Mouse (Mus musculus) adrenal gland, postnatal 25 days (tissue): ENCODE results near the gene C130050O18Rik. TPM values are rescaled to one million over a fixed set of nuclear protein-coding genes. Genes with fewer than 3 reads are reported as not detected.

ENCODE experiments used
- DNase-seq: peaks from one replicate; pipeline ENCODE4 v3.0.0; 2021; ENCODE audit warnings: mixed read lengths
- long read RNA-seq: library from polyadenylated mRNA; stranded (forward); transcript quantifications from one replicate; pipeline ENCODE4 v2.0.0, GENCODE M21; 2021
- total RNA-seq: library from RNA; stranded (reverse); gene quantifications from 2 replicates; pipeline ENCODE4 v1.2.3, GENCODE M21; 2021

The C130050O18Rik gene
- total RNA-seq: 0.49 and 0.57 TPM in 2 replicates
- long read RNA-seq: 0 reads

GRCm38 (mm10) chr5:139404801-139405401 lies at the start of gene C130050O18Rik:
Gene C130050O18Rik, plus strand, starts transcription at chr5:139405280.
- DNase-seq: no peak

- DNase-seq: no peak
Observed at GRCm38 (mm10) chr5:139358653-139359052, 46.4 kb upstream of the C130050O18Rik start.

- DNase-seq: no peak
Observed at GRCm38 (mm10) chr5:139359244-139359643, 45.8 kb upstream of the C130050O18Rik start.

- DNase-seq: no peak
Observed at GRCm38 (mm10) chr5:139363858-139364257, 41.2 kb upstream of the C130050O18Rik start.

GRCm38 (mm10) chr5:139364260-139364910 lies 40.7 kb upstream of the C130050O18Rik start:
- DNase-seq: peak; percentile 85

GRCm38 (mm10) chr5:139364911-139365571 lies 40.0 kb upstream of the C130050O18Rik start:
- no peak for DNase-seq

GRCm38 (mm10) chr5:139365827-139366226 lies 39.3 kb upstream of the C130050O18Rik start:
- no peak for DNase-seq

- no peak for DNase-seq
Observed at GRCm38 (mm10) chr5:139366484-139366883, 38.6 kb upstream of the C130050O18Rik start.

GRCm38 (mm10) chr5:139367884-139368458 lies 37.1 kb upstream of the C130050O18Rik start:
- DNase-seq: no peak

GRCm38 (mm10) chr5:139368638-139369320 lies 36.3 kb upstream of the C130050O18Rik start:
- no peak for DNase-seq

GRCm38 (mm10) chr5:139370336-139370735 lies 34.7 kb upstream of the C130050O18Rik start:
- no peak for DNase-seq

- DNase-seq: no peak
Observed at GRCm38 (mm10) chr5:139371118-139371517, 34.0 kb upstream of the C130050O18Rik start.

GRCm38 (mm10) chr5:139371631-139372401 lies 33.3 kb upstream of the C130050O18Rik start:
- peak; percentile 93 for DNase-seq

GRCm38 (mm10) chr5:139373126-139373525 lies 32.0 kb upstream of the C130050O18Rik start:
- DNase-seq: no peak

- no peak for DNase-seq
Observed at GRCm38 (mm10) chr5:139373889-139374444, 31.1 kb upstream of the C130050O18Rik start.

GRCm38 (mm10) chr5:139374841-139375240 lies 30.2 kb upstream of the C130050O18Rik start:
- DNase-seq: no peak

- peak; percentile 75 for DNase-seq
Observed at GRCm38 (mm10) chr5:139377468-139378270, 27.4 kb upstream of the C130050O18Rik start, which contains the start of gene Gpr146. Gene Gpr146, plus strand, starts transcription at chr5:139377697.

GRCm38 (mm10) chr5:139378271-139378556 lies 26.9 kb upstream of the C130050O18Rik start:
- DNase-seq: no peak

GRCm38 (mm10) chr5:139378986-139379629 lies 26.0 kb upstream of the C130050O18Rik start:
- DNase-seq: peak; percentile 78
